Mouse (Mus musculus): ENCODE measurements around the gene Gm45785. TPM values are rescaled to one million over a fixed set of nuclear protein-coding genes. Genes with fewer than 3 reads are reported as not detected.

Gm45785 gene
- polyA plus RNA-seq, 1 experiment = not detected

DNA sequence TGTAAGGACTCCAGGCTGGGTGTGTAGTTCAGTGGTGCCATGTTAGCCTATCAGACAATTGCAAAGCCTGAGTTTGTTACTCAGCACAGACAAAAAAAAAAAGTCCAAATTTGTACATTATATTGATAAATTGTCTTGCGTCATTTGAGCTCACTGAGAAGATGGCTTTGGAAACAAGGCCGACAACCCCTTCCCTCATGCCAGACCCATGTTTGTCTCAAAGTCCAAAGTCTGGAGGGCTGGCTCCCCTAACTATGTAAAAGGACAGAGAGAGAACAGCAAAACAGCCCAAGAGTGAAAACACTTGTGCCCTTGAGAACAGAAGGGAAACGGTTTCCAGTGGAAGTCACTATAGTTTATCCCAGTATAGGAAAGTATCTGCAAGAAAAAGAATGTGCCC is 24.3 kb upstream of the Gm45785 start:
- no peak overlapping the region for H3K27ac ChIP-seq (ENCODE audit: insufficient read depth, low read depth, low read length)
- H3K4me1 ChIP-seq (ENCODE audit: control insufficient read depth, insufficient read depth, insufficient read length, low read length) = peaks cover 2% of the 10 kb centered on the region; the same call in 1 of the 2 replicates
- TF ChIP-seq CTCF (IDR thresholded peaks at IDR 0.05; ENCODE audit: extremely low read depth, insufficient read length, insufficient replicate concordance, low read depth, low read length) = no peak
- no peak for TF ChIP-seq POLR2A (IDR thresholded peaks at IDR 0.05; ENCODE audit: low read depth, low read length)
- WGBS = 45% methylated on average over 3 of the region's 3 CpGs
- no peaks in the 10 kb centered on the region for H3K27me3 ChIP-seq (ENCODE audit: control insufficient read depth, insufficient read depth, low read length)
- H3K4me3 ChIP-seq (ENCODE audit: low read depth, low read length) = no peak overlapping the region
- H3K36me3 ChIP-seq (ENCODE audit: control insufficient read depth, insufficient read depth, low read length) = peaks cover 15% of the 10 kb centered on the region

DNA sequence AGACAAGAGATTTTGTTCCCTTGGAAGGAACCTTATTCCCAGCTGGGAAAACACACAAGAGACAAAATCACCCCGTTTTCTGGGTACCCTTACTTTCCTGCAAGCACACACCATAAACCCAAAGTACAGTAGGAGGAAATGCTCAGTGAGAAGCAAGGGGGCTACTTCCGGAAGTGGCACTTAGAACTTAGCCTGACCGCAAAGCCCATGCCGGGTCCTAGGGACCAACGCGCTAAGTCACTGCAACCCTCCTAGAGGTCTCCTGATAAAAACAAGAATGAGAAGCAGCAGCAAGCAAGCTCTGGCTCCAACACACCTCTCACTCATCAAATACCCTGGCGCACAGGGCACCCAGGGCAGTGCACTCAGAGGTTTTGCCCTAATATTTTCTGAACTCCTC is 23.2 kb upstream of the Gm45785 start:
- Histone ChIP-seq H3K4me1 (ENCODE audit: control insufficient read depth, insufficient read depth, insufficient read length, low read length) (peaks cover 2% of the 10 kb centered on the region; the same call in 1 of the 2 replicates), H3K4me3 (ENCODE audit: low read depth, low read length) (no peak overlapping the region), H3K36me3 (ENCODE audit: control insufficient read depth, insufficient read depth, low read length) (peaks cover 17% of the 10 kb centered on the region), H3K27ac (ENCODE audit: insufficient read depth, low read depth, low read length) (no peak overlapping the region), H3K27me3 (ENCODE audit: control insufficient read depth, insufficient read depth, low read length) (no peaks in the 10 kb centered on the region)
- WGBS = 75% methylated on average over 7 of the region's 7 CpGs
- no peak for TF ChIP-seq CTCF (IDR thresholded peaks at IDR 0.05; ENCODE audit: extremely low read depth, insufficient read length, insufficient replicate concordance, low read depth, low read length)

DNA sequence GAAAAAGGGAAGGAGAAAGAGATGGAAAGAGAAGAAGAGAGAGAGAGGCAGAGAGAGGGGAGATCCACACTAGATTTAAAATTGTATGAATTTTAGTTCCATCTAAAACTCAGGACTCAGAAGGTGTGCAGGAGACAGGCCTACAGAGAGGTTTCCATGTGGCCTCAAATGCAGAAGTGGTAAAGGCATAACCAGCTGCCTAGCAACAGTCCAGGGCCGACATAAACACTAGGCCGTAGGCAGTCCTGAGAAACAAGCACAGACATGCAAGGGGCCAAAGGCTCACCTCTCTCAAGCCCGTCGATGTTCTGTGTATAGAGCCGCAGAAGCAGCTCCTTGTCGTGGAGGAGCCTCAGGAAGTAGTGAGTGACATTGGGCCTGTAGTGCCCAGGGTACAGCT is 21.2 kb upstream of the Gm45785 start:
- Histone ChIP-seq H3K27me3 (ENCODE audit: control insufficient read depth, insufficient read depth, low read length) (no peaks in the 10 kb centered on the region), H3K4me3 (ENCODE audit: low read depth, low read length) (no peak overlapping the region), H3K36me3 (ENCODE audit: control insufficient read depth, insufficient read depth, low read length) (peaks cover 20% of the 10 kb centered on the region), H3K4me1 (ENCODE audit: control insufficient read depth, insufficient read depth, insufficient read length, low read length) (no peaks in the 10 kb centered on the region; the same call in 1 of the 2 replicates), H3K27ac (ENCODE audit: insufficient read depth, low read depth, low read length) (no peak overlapping the region)
- 83% methylated on average over 6 of the region's 6 CpGs for WGBS
- TF ChIP-seq CTCF (IDR thresholded peaks at IDR 0.05; ENCODE audit: extremely low read depth, insufficient read length, insufficient replicate concordance, low read depth, low read length) (no peak), POLR2A (IDR thresholded peaks at IDR 0.05; ENCODE audit: low read depth, low read length) (no peak)

DNA sequence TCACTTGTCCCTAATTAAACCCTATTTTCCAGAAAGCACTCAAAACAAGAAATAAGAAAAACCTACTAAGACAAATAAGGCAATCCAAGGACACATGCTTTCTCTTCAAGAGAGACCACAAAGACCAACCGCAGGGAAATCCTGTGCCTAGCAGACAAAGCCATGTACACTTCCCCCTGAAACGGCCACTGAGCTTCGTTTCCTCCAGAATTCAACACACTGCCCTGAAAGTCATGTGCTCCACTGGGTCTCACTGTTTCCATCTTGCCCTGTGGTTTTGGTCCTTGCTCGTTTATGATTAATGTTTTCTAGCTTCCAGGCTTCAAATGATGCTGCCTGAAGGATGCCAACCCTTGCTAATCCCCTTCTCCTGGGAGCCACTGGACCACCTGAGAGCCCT is 18.1 kb upstream of the Gm45785 start:
- Histone ChIP-seq H3K27ac (ENCODE audit: insufficient read depth, low read depth, low read length) (no peak overlapping the region), H3K4me1 (ENCODE audit: control insufficient read depth, insufficient read depth, insufficient read length, low read length) (no peaks in the 10 kb centered on the region; the same call in 1 of the 2 replicates), H3K27me3 (ENCODE audit: control insufficient read depth, insufficient read depth, low read length) (no peaks in the 10 kb centered on the region), H3K4me3 (ENCODE audit: low read depth, low read length) (no peak overlapping the region), H3K36me3 (ENCODE audit: control insufficient read depth, insufficient read depth, low read length) (peaks cover 30% of the 10 kb centered on the region)
- WGBS = 79% methylated on average over 4 of the region's 4 CpGs
- no peak for TF ChIP-seq CTCF (IDR thresholded peaks at IDR 0.05; ENCODE audit: extremely low read depth, insufficient read length, insufficient replicate concordance, low read depth, low read length)
- TF ChIP-seq POLR2A (IDR thresholded peaks at IDR 0.05; ENCODE audit: low read depth, low read length) = no peak

DNA sequence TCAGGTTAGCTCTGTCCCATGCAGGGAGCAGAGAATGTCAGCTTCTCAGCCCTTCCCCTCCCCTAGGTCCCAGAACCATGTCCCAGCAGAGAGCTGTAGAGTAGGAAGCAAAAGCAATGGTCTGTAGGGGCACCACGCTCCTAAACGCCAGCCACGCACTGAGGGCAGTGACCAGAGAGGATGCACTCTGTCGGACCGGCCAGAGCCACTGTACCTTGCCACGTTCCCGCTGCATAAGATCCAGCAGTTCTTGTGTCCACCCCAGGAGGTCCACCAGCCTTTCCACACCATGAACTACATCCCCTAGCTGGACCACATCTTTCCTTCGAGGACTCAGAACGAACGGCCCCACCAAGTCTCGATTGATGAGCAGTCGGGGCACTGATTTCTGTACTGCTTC is 8.6 kb upstream of the Gm45785 start:
- Histone ChIP-seq H3K4me3 (ENCODE audit: low read depth, low read length) (no peak overlapping the region), H3K4me1 (ENCODE audit: control insufficient read depth, insufficient read depth, insufficient read length, low read length) (no peaks in the 10 kb centered on the region), H3K36me3 (ENCODE audit: control insufficient read depth, insufficient read depth, low read length) (peaks cover 51% of the 10 kb centered on the region), H3K27ac (ENCODE audit: insufficient read depth, low read depth, low read length) (no peak overlapping the region), H3K27me3 (ENCODE audit: control insufficient read depth, insufficient read depth, low read length) (no peaks in the 10 kb centered on the region)
- TF ChIP-seq POLR2A (IDR thresholded peaks at IDR 0.05; ENCODE audit: low read depth, low read length) (no peak), CTCF (IDR thresholded peaks at IDR 0.05; ENCODE audit: extremely low read depth, insufficient read length, insufficient replicate concordance, low read depth, low read length) (no peak)
- WGBS = 92% methylated on average over 12 of the region's 12 CpGs

DNA sequence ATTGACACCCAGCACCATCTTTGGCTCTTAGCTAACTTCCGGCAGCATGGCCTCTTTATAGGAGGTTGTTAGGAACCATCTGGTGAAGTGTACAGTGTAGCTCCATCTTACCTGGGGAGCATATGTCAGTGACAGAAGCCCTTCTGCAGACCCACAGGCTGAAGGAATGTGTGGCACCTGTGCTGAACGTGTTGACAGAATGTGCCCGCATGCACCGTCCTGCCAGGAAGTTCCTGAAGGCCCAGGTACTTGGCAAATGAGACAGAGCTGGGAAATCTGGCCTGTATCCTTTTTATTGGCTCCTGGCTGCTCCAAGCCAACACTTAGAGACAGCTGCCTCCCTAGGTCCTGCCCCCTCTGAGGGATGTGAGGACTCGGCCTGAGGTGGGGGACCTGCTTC is 4.6 kb upstream of the Gm45785 start:
- Histone ChIP-seq H3K27me3 (ENCODE audit: control insufficient read depth, insufficient read depth, low read length) (no peaks in the 10 kb centered on the region), H3K4me3 (ENCODE audit: low read depth, low read length) (no peak overlapping the region), H3K4me1 (ENCODE audit: control insufficient read depth, insufficient read depth, insufficient read length, low read length) (peaks cover 10% of the 10 kb centered on the region), H3K27ac (ENCODE audit: insufficient read depth, low read depth, low read length) (no peak overlapping the region), H3K36me3 (ENCODE audit: control insufficient read depth, insufficient read depth, low read length) (peaks cover 53% of the 10 kb centered on the region)
- WGBS = 87% methylated on average over 5 of the region's 5 CpGs
- TF ChIP-seq POLR2A (IDR thresholded peaks at IDR 0.05; ENCODE audit: low read depth, low read length) = no peak
- no peak for TF ChIP-seq CTCF (IDR thresholded peaks at IDR 0.05; ENCODE audit: extremely low read depth, insufficient read length, insufficient replicate concordance, low read depth, low read length)

DNA sequence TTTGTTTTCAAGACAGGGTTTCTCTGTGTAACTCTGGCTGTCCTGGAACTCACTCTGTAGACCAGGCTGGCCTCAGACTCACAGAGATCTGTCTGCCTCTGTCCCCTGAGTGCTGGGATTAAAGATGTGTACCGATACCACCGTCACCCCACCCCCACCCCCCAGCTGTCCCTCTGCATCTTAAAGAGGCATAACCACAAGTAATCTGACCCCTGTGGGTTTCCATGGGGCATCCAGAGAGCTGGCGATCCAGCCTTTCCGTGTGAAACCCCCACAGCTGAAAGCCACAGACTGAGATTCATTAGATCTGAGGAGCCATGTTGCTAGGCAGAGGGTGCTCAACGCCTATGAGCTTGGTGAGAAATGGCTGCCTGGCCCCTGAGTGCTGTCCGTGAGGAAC is 3.9 kb upstream of the Gm45785 start:
- no peak overlapping the region for H3K4me3 ChIP-seq (ENCODE audit: low read depth, low read length)
- H3K36me3 ChIP-seq (ENCODE audit: control insufficient read depth, insufficient read depth, low read length) = peaks cover 53% of the 10 kb centered on the region
- H3K27ac ChIP-seq (ENCODE audit: insufficient read depth, low read depth, low read length) = no peak overlapping the region
- no peaks in the 10 kb centered on the region for H3K27me3 ChIP-seq (ENCODE audit: control insufficient read depth, insufficient read depth, low read length)
- peaks cover 13% of the 10 kb centered on the region for H3K4me1 ChIP-seq (ENCODE audit: control insufficient read depth, insufficient read depth, insufficient read length, low read length)
- 81% methylated on average over 6 of the region's 6 CpGs for WGBS
- no peak for TF ChIP-seq POLR2A (IDR thresholded peaks at IDR 0.05; ENCODE audit: low read depth, low read length)
- no peak for TF ChIP-seq CTCF (IDR thresholded peaks at IDR 0.05; ENCODE audit: extremely low read depth, insufficient read length, insufficient replicate concordance, low read depth, low read length)

DNA sequence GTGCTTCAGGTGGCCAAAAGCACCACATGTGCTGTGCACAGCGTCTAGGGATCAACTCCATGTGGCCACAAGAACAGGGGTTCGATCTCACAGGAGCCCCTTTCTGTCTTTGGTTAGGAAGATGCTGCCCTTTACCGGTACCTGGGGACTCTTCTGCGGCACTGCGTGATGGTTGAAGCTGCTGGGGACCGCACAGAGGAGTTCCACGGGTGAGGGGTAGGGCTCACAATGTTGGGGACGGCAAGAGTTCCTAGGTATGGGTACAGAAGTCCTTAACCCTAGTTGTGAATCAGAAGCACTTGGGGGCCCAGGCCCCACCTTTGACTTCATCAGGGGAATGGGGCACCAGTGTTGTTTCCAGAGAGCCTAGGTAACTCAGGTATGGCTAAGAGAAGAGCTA is 2.6 kb upstream of the Gm45785 start:
- no peaks in the 10 kb centered on the region for H3K27me3 ChIP-seq (ENCODE audit: control insufficient read depth, insufficient read depth, low read length)
- 93% methylated on average over 8 of the region's 8 CpGs for WGBS
- peaks cover 56% of the 10 kb centered on the region for H3K36me3 ChIP-seq (ENCODE audit: control insufficient read depth, insufficient read depth, low read length)
- H3K4me1 ChIP-seq (ENCODE audit: control insufficient read depth, insufficient read depth, insufficient read length, low read length) = peaks cover 13% of the 10 kb centered on the region
- peak overlapping the region; percentile 82 for H3K4me3 ChIP-seq (ENCODE audit: low read depth, low read length)
- TF ChIP-seq CTCF (IDR thresholded peaks at IDR 0.05; ENCODE audit: extremely low read depth, insufficient read length, insufficient replicate concordance, low read depth, low read length) = no peak
- TF ChIP-seq POLR2A (IDR thresholded peaks at IDR 0.05; ENCODE audit: low read depth, low read length) = no peak
- no peak overlapping the region for H3K27ac ChIP-seq (ENCODE audit: insufficient read depth, low read depth, low read length)

Data from small intestine, adult 2 months (tissue).